Mouse (Mus musculus) hindlimb bud, embryonic 11.5 days (tissue): ENCODE measurements around the gene Npcd.

ENCODE experiments used
- DNase-seq: peaks from one replicate; pipeline ENCODE4 v3.0.0-alpha.2; 2012; ENCODE audit warnings: low read depth, low spot score; ENCODE audit errors: extremely low spot score

The Npcd gene

GRCm38 (mm10) chr15:79768302-79768701 is 65.7 kb downstream of the Npcd start:
- no peak for DNase-seq

GRCm38 (mm10) chr15:79767327-79767961 is 66.6 kb downstream of the Npcd start:
- no peak for DNase-seq

- DNase-seq = no peak
These were observed 67.4 kb downstream of the Npcd start for GRCm38 (mm10) chr15:79766586-79767071.

- DNase-seq = no peak
These were observed 67.9 kb downstream of the Npcd start for GRCm38 (mm10) chr15:79766168-79766567.

GRCm38 (mm10) chr15:79765361-79765760 is 68.7 kb downstream of the Npcd start:
- DNase-seq = no peak

GRCm38 (mm10) chr15:79764539-79765267 is 69.3 kb downstream of the Npcd start:
- DNase-seq = no peak

- DNase-seq = no peak
These were observed 70.3 kb downstream of the Npcd start for GRCm38 (mm10) chr15:79763601-79764246.

GRCm38 (mm10) chr15:79763001-79763400 is 71.0 kb downstream of the Npcd start:
- no peak for DNase-seq

GRCm38 (mm10) chr15:79760956-79761355 is 73.1 kb downstream of the Npcd start:
- DNase-seq = no peak

GRCm38 (mm10) chr15:79757118-79757517 is 76.9 kb downstream of the Npcd start:
- no peak for DNase-seq

- DNase-seq = no peak
These were observed 77.9 kb downstream of the Npcd start for GRCm38 (mm10) chr15:79755977-79756625.

- no peak for DNase-seq
These were observed 78.9 kb downstream of the Npcd start for GRCm38 (mm10) chr15:79755176-79755575.

GRCm38 (mm10) chr15:79753873-79754272 is 80.2 kb downstream of the Npcd start:
- no peak for DNase-seq

GRCm38 (mm10) chr15:79753420-79753752 is 80.7 kb downstream of the Npcd start:
- no peak for DNase-seq

- no peak for DNase-seq
These were observed 81.2 kb downstream of the Npcd start for GRCm38 (mm10) chr15:79752742-79753419.

GRCm38 (mm10) chr15:79751772-79752171 is 82.3 kb downstream of the Npcd start:
- no peak for DNase-seq

GRCm38 (mm10) chr15:79750266-79750665 is 83.8 kb downstream of the Npcd start:
- no peak for DNase-seq

- DNase-seq = no peak
These were observed 84.9 kb downstream of the Npcd start for GRCm38 (mm10) chr15:79749162-79749561.

GRCm38 (mm10) chr15:79747998-79748397 is 86.0 kb downstream of the Npcd start:
- no peak for DNase-seq

GRCm38 (mm10) chr15:79745883-79746282 is 88.2 kb downstream of the Npcd start:
- no peak for DNase-seq

- DNase-seq = no peak
These were observed 88.7 kb downstream of the Npcd start for GRCm38 (mm10) chr15:79745312-79745711.
